In genomic region chr12:21177123-21177698, GRCm38 (mm10) we compare ENCODE assay signal across 26 mouse cellular contexts.
"Had no signal": no experiment of that assay in that cellular context is flagged by ENCODE, and none has a peak within 500 bp of the region (broad histone marks: within the 10 kb centered on the region; RNA-seq: fewer than 3 reads in every experiment).

No protein-coding gene starts in this region.

- H3K9me3 ChIP-seq: heart, embryonic 13.5 days; heart, embryonic 15.5 days; hindbrain, embryonic 10.5 days; hindbrain, embryonic 15.5 days; intestine, embryonic 15.5 days; limb, embryonic 10.5 days; limb, embryonic 12.5 days had no signal

- ATAC-seq: forebrain, postnatal 0 days; inflammation-experienced regulatory T-cells, adult 6 months; intestine, postnatal 0 days had no signal

- H3K27ac ChIP-seq: heart, adult 2 months; heart, embryonic 13.5 days; heart, embryonic 15.5 days; hindbrain, embryonic 10.5 days; hindbrain, embryonic 15.5 days; intestine, embryonic 15.5 days; layer of hippocampus, adult 2 months; left cerebral cortex, adult 2 months; limb, embryonic 10.5 days; limb, embryonic 12.5 days had no signal

- H3K4me2 ChIP-seq: heart, embryonic 11.5 days; heart, embryonic 13.5 days; heart, embryonic 15.5 days; hindbrain, embryonic 15.5 days; intestine, embryonic 15.5 days; limb, embryonic 12.5 days; liver, embryonic 11.5 days had no signal

- H3K27me3 ChIP-seq: heart, embryonic 13.5 days; heart, embryonic 15.5 days; hindbrain, embryonic 15.5 days; intestine, embryonic 15.5 days; limb, embryonic 12.5 days had no signal

- H3K36me3 ChIP-seq: heart, embryonic 15.5 days; hindbrain, embryonic 15.5 days; intestine, embryonic 15.5 days had no signal

- DNase-seq: forebrain, postnatal 0 days; gastrocnemius, postnatal 14 days; gastrocnemius, postnatal 36 days; heart, adult 11 months; heart, adult 2 months; heart, postnatal 14 days; heart, postnatal 4 days; kidney, adult 18-20 months; kidney, adult 9 months; kidney, postnatal 10 days; kidney, postnatal 25 days; kidney, postnatal 4 days; liver had no signal

- H3K4me1 ChIP-seq: hindbrain, embryonic 10.5 days; limb, embryonic 10.5 days; limb, embryonic 12.5 days had no signal

- H3K9ac ChIP-seq: forebrain, postnatal 0 days; heart, embryonic 13.5 days; heart, embryonic 15.5 days; hindbrain, embryonic 15.5 days; intestine, embryonic 15.5 days; limb, embryonic 12.5 days had no signal

- H3K4me3 ChIP-seq: heart, adult 2 months; heart, embryonic 13.5 days; heart, embryonic 15.5 days; hindbrain, embryonic 10.5 days; hindbrain, embryonic 15.5 days; intestine, embryonic 15.5 days; layer of hippocampus, adult 2 months; left cerebral cortex, adult 2 months; limb, embryonic 10.5 days; limb, embryonic 12.5 days had no signal
